Mouse (Mus musculus): ENCODE results near the gene Metrnl. TPM values are rescaled to one million over a fixed set of nuclear protein-coding genes. Genes with fewer than 3 reads are reported as not detected.

The Metrnl gene
- polyA plus RNA-seq, 1 experiment, result 3.0 TPM

- Histone ChIP-seq H3K27me3 (ENCODE audit: control insufficient read depth, insufficient read depth, low read length) (no peaks in the 10 kb centered on the region), H3K27ac (ENCODE audit: control insufficient read depth, insufficient read depth, low read depth, low read length) (no peak overlapping the region), H3K4me3 (ENCODE audit: control insufficient read depth, low read depth, low read length) (no peak overlapping the region), H3K36me3 (ENCODE audit: control insufficient read depth, insufficient read depth, low read length) (no peaks in the 10 kb centered on the region), H3K4me1 (ENCODE audit: control insufficient read depth, insufficient read depth, low read length) (no peaks in the 10 kb centered on the region)
- TF ChIP-seq POLR2A (IDR thresholded peaks at IDR 0.05; ENCODE audit: control insufficient read depth, low read depth, low read length) (no peak), CTCF (IDR thresholded peaks at IDR 0.05; ENCODE audit: control insufficient read depth, insufficient read depth, insufficient replicate concordance, low read depth, low read length) (no peak)
These were observed 33.5 kb downstream of the Metrnl start for GRCm38 (mm10) chr11:121734892-121735291.

GRCm38 (mm10) chr11:121738616-121739015 is 37.3 kb downstream of the Metrnl start:
- Histone ChIP-seq H3K27ac (ENCODE audit: control insufficient read depth, insufficient read depth, low read depth, low read length) (no peak overlapping the region), H3K4me1 (ENCODE audit: control insufficient read depth, insufficient read depth, low read length) (no peaks in the 10 kb centered on the region)

GRCm38 (mm10) chr11:121740906-121741305 is 39.6 kb downstream of the Metrnl start:
- no peak for TF ChIP-seq CTCF (IDR thresholded peaks at IDR 0.05; ENCODE audit: control insufficient read depth, insufficient read depth, insufficient replicate concordance, low read depth, low read length)
- no peak for TF ChIP-seq POLR2A (IDR thresholded peaks at IDR 0.05; ENCODE audit: control insufficient read depth, low read depth, low read length)
- H3K4me3 ChIP-seq (ENCODE audit: control insufficient read depth, low read depth, low read length), result no peak overlapping the region
- H3K36me3 ChIP-seq (ENCODE audit: control insufficient read depth, insufficient read depth, low read length), result no peaks in the 10 kb centered on the region
- no peaks in the 10 kb centered on the region for H3K4me1 ChIP-seq (ENCODE audit: control insufficient read depth, insufficient read depth, low read length)
- H3K27me3 ChIP-seq (ENCODE audit: control insufficient read depth, insufficient read depth, low read length), result no peaks in the 10 kb centered on the region
- no peak overlapping the region for H3K27ac ChIP-seq (ENCODE audit: control insufficient read depth, insufficient read depth, low read depth, low read length)

More at GRCm38 (mm10) chr11:121738616-121739015, 37.3 kb downstream of the Metrnl start:
- no peaks in the 10 kb centered on the region for H3K27me3 ChIP-seq (ENCODE audit: control insufficient read depth, insufficient read depth, low read length)
- TF ChIP-seq CTCF (IDR thresholded peaks at IDR 0.05; ENCODE audit: control insufficient read depth, insufficient read depth, insufficient replicate concordance, low read depth, low read length), result no peak
- no peak for TF ChIP-seq POLR2A (IDR thresholded peaks at IDR 0.05; ENCODE audit: control insufficient read depth, low read depth, low read length)
- H3K4me3 ChIP-seq (ENCODE audit: control insufficient read depth, low read depth, low read length), result no peak overlapping the region
- no peaks in the 10 kb centered on the region for H3K36me3 ChIP-seq (ENCODE audit: control insufficient read depth, insufficient read depth, low read length)

GRCm38 (mm10) chr11:121741433-121741832 is 40.1 kb downstream of the Metrnl start:
- H3K4me1 ChIP-seq (ENCODE audit: control insufficient read depth, insufficient read depth, low read length), result no peaks in the 10 kb centered on the region
- no peaks in the 10 kb centered on the region for H3K36me3 ChIP-seq (ENCODE audit: control insufficient read depth, insufficient read depth, low read length)
- no peak overlapping the region for H3K27ac ChIP-seq (ENCODE audit: control insufficient read depth, insufficient read depth, low read depth, low read length)
- no peak overlapping the region for H3K4me3 ChIP-seq (ENCODE audit: control insufficient read depth, low read depth, low read length)
- no peaks in the 10 kb centered on the region for H3K27me3 ChIP-seq (ENCODE audit: control insufficient read depth, insufficient read depth, low read length)
- no peak for TF ChIP-seq CTCF (IDR thresholded peaks at IDR 0.05; ENCODE audit: control insufficient read depth, insufficient read depth, insufficient replicate concordance, low read depth, low read length)
- TF ChIP-seq POLR2A (IDR thresholded peaks at IDR 0.05; ENCODE audit: control insufficient read depth, low read depth, low read length), result no peak

GRCm38 (mm10) chr11:121743113-121743512 is 41.8 kb downstream of the Metrnl start:
- Histone ChIP-seq H3K4me3 (ENCODE audit: control insufficient read depth, low read depth, low read length) (peak overlapping the region; percentile 1; the same call in 1 of the 2 replicates), H3K4me1 (ENCODE audit: control insufficient read depth, insufficient read depth, low read length) (no peaks in the 10 kb centered on the region)
- TF ChIP-seq CTCF (IDR thresholded peaks at IDR 0.05; ENCODE audit: control insufficient read depth, insufficient read depth, insufficient replicate concordance, low read depth, low read length), result no peak
- TF ChIP-seq POLR2A (IDR thresholded peaks at IDR 0.05; ENCODE audit: control insufficient read depth, low read depth, low read length), result no peak

GRCm38 (mm10) chr11:121743915-121744628 is 42.7 kb downstream of the Metrnl start:
- Histone ChIP-seq H3K4me1 (ENCODE audit: control insufficient read depth, insufficient read depth, low read length) (no peaks in the 10 kb centered on the region), H3K27ac (ENCODE audit: control insufficient read depth, insufficient read depth, low read depth, low read length) (no peak overlapping the region), H3K27me3 (ENCODE audit: control insufficient read depth, insufficient read depth, low read length) (no peaks in the 10 kb centered on the region), H3K36me3 (ENCODE audit: control insufficient read depth, insufficient read depth, low read length) (no peaks in the 10 kb centered on the region), H3K4me3 (ENCODE audit: control insufficient read depth, low read depth, low read length) (no peak overlapping the region)
- TF ChIP-seq POLR2A (IDR thresholded peaks at IDR 0.05; ENCODE audit: control insufficient read depth, low read depth, low read length), result no peak
- no peak for TF ChIP-seq CTCF (IDR thresholded peaks at IDR 0.05; ENCODE audit: control insufficient read depth, insufficient read depth, insufficient replicate concordance, low read depth, low read length)

More at GRCm38 (mm10) chr11:121743113-121743512, 41.8 kb downstream of the Metrnl start:
- no peaks in the 10 kb centered on the region for H3K36me3 ChIP-seq (ENCODE audit: control insufficient read depth, insufficient read depth, low read length)
- no peaks in the 10 kb centered on the region for H3K27me3 ChIP-seq (ENCODE audit: control insufficient read depth, insufficient read depth, low read length)
- H3K27ac ChIP-seq (ENCODE audit: control insufficient read depth, insufficient read depth, low read depth, low read length), result no peak overlapping the region

GRCm38 (mm10) chr11:121746941-121747494 is 45.7 kb downstream of the Metrnl start:
- Histone ChIP-seq H3K27ac (ENCODE audit: control insufficient read depth, insufficient read depth, low read depth, low read length) (no peak overlapping the region), H3K36me3 (ENCODE audit: control insufficient read depth, insufficient read depth, low read length) (no peaks in the 10 kb centered on the region), H3K4me1 (ENCODE audit: control insufficient read depth, insufficient read depth, low read length) (no peaks in the 10 kb centered on the region), H3K27me3 (ENCODE audit: control insufficient read depth, insufficient read depth, low read length) (no peaks in the 10 kb centered on the region), H3K4me3 (ENCODE audit: control insufficient read depth, low read depth, low read length) (no peak overlapping the region)
- no peak for TF ChIP-seq POLR2A (IDR thresholded peaks at IDR 0.05; ENCODE audit: control insufficient read depth, low read depth, low read length)
- TF ChIP-seq CTCF (IDR thresholded peaks at IDR 0.05; ENCODE audit: control insufficient read depth, insufficient read depth, insufficient replicate concordance, low read depth, low read length), result no peak
